Mouse (Mus musculus): ENCODE data around the gene Cabp4.

DNA sequence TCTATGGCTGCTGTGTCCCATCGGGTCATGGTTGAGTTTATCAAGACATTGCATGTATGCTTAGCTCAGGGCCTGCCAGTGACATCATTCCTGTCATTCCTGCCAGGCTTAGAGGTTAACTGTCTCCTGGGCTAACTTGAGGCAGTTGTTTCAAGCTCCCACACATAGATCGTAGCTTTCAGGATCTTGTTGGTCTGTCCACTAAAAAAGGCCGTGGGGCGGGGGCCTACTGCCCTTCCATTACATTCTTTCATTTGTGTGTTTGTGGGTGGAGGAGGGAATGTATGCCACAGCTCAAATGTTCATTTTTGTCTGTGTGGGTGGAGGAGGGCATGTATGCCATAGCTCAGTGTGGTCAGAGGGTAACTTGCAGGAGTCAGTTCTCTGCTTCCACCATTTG lies 13.7 kb downstream of the Cabp4 start:
- TF ChIP-seq EP300 (IDR thresholded peaks at IDR 0.05; ENCODE audit: insufficient read depth, low read depth, low read length) = no peak
- no peak for TF ChIP-seq POLR2A (IDR thresholded peaks at IDR 0.05; ENCODE audit: insufficient read depth, low read depth, low read length)
